Mouse (Mus musculus) limb, embryonic 14.5 days (tissue): ENCODE results near the gene Trim17. TPM values are rescaled to one million over a fixed set of nuclear protein-coding genes. Genes with fewer than 3 reads are reported as not detected.

Experiments used
- ATAC-seq: fragments of 200-750 bp; cut with Nextera tagmentation; 2 replicates; pipeline ENCODE4 v1.8.0; 2017; ENCODE audit warnings: low read depth, moderate number of reproducible peaks, moderate TSS enrichment; ENCODE audit not compliant: low FRiP score
- DNase-seq: peaks from one replicate; pipeline ENCODE4 v3.0.0-alpha.2; 2015; ENCODE audit warnings: low spot score
- H3K27ac ChIP-seq: fragments of 300-500 bp; sonication (generic); replicated peaks from 2 replicates; pipeline ENCODE4 v1.5.1; 2014; ENCODE audit warnings: low read depth, mild to moderate bottlenecking, low read length, moderate library complexity, mixed read lengths
- H3K27me3 ChIP-seq: fragments of 300-500 bp; sonication (generic); 2 replicates; pipeline ENCODE4 v1.6.1; 2014; ENCODE audit warnings: low read length, mixed read lengths; ENCODE audit not compliant: control insufficient read depth, insufficient read depth
- H3K36me3 ChIP-seq: fragments of 300-500 bp; sonication (generic); 2 replicates; pipeline ENCODE4 v1.6.1; 2014; ENCODE audit warnings: mild to moderate bottlenecking, low read length, moderate library complexity, mixed read lengths; ENCODE audit not compliant: control insufficient read depth, insufficient read depth
- H3K4me1 ChIP-seq: fragments of 300-500 bp; sonication (generic); 2 replicates; pipeline ENCODE4 v1.6.1; 2014; ENCODE audit warnings: antibody characterized with exemption, low read length, mixed read lengths; ENCODE audit not compliant: control insufficient read depth, insufficient read depth
- H3K4me2 ChIP-seq: fragments of 300-500 bp; sonication (generic); replicated peaks from 2 replicates; pipeline ENCODE4 v1.6.1; 2014; ENCODE audit warnings: low read depth, mild to moderate bottlenecking, low read length, moderate library complexity; ENCODE audit not compliant: severe bottlenecking
- H3K4me3 ChIP-seq: fragments of 300-500 bp; sonication (generic); replicated peaks from 2 replicates; pipeline ENCODE4 v1.5.1; 2014; ENCODE audit warnings: low read length
- H3K9ac ChIP-seq: fragments of 300-500 bp; sonication (generic); 2 replicates; pipeline ENCODE4 v1.6.1; 2014; ENCODE audit warnings: mild to moderate bottlenecking, low read depth, low read length, moderate library complexity; ENCODE audit not compliant: severe bottlenecking
- H3K9me3 ChIP-seq: fragments of 300-500 bp; sonication (generic); 2 replicates; pipeline ENCODE4 v1.6.1; 2016; ENCODE audit warnings: low read length; ENCODE audit not compliant: control insufficient read depth
- POLR2A ChIP-seq: fragments of 200-500 bp; IDR thresholded peaks from 2 replicates; pipeline ENCODE4 v1.8.0; 2012; ENCODE audit warnings: inconsistent platforms, mild to moderate bottlenecking, moderate library complexity, borderline replicate concordance; ENCODE audit not compliant: insufficient read depth, insufficient read length; ENCODE audit errors: extremely low read depth
- WGBS: fragments of 180-500 bp; shearing (Covaris S2); extraction: QIAGEN DNeasy Blood & Tissue Kit; methylation state at CpG from one replicate; pipeline ENCODE4 v1.1.7; 2014; 5-methylcytosine and 5-hydroxymethylcytosine counted together
- polyA plus RNA-seq, 2 experiments: library from polyadenylated mRNA; depleted of rRNA in 1 of 2; stranded (reverse) in 1 of 2; unstranded in 1 of 2; fragments of >200 nt; fragmentation: Nextera tagmentation in 1 of 2; extraction: Ambion mirVana in 1 of 2; gene quantifications; 2 replicates each; pipeline versions ENCODE4 v1.2.1 to v1.2.3; 2012 to 2014

Gene Trim17
- polyA plus RNA-seq, 2 experiments: 0.87 to 1.2 TPM

- Histone ChIP-seq H3K4me3 (peak overlapping the region; percentile 99), H3K4me1 (peaks cover 15% of the 10 kb centered on the region), H3K27ac (peak overlapping the region; percentile 77), H3K27me3 (no peaks in the 10 kb centered on the region), H3K9ac (peak overlapping the region; percentile 89), H3K36me3 (peaks cover 16% of the 10 kb centered on the region; the same call in 1 of the 2 replicates), H3K4me2 (peak overlapping the region; percentile 95), H3K9me3 (no peaks in the 10 kb centered on the region)
- ATAC-seq: no peak
- 1% methylated on average over 21 of the region's 21 CpGs for WGBS
- no peak for DNase-seq
- TF ChIP-seq POLR2A: no peak
These were observed 23.1 kb downstream of the Trim17 start for GRCm38 (mm10) chr11:58977607-58978026.

- peak within 1 kb of the TSS; percentile 95 for H3K4me2 ChIP-seq
- peaks cover 15% of the 10 kb centered on the region for H3K4me1 ChIP-seq
- no peak for TF ChIP-seq POLR2A
- peak within 1 kb of the TSS; percentile 89 for H3K9ac ChIP-seq
- H3K27me3 ChIP-seq: no peaks in the 10 kb centered on the region
- peak within 1 kb of the TSS; percentile 77 for H3K27ac ChIP-seq
- H3K4me3 ChIP-seq: peak within 1 kb of the TSS; percentile 99
- WGBS: under 1% methylated on average over 49 of the region's 64 CpGs
- ATAC-seq (peak; percentile 67), DNase-seq (peak; percentile 76)
- peaks cover 21% of the 10 kb centered on the region for H3K36me3 ChIP-seq
- H3K9me3 ChIP-seq: no peaks in the 10 kb centered on the region
These were observed 23.7 kb downstream of the Trim17 start, which contains the start of gene Trim11 for GRCm38 (mm10) chr11:58978027-58978705. TSS of gene Trim11 (plus strand) at chr11:58978093.

GRCm38 (mm10) chr11:58978706-58979030 lies 24.2 kb downstream of the Trim17 start:
- Histone ChIP-seq H3K27ac (no peak overlapping the region), H3K27me3 (no peaks in the 10 kb centered on the region), H3K36me3 (peaks cover 23% of the 10 kb centered on the region), H3K4me2 (peak overlapping the region; percentile 95), H3K4me3 (peak overlapping the region; percentile 99), H3K9ac (peak overlapping the region; percentile 89), H3K4me1 (peaks cover 15% of the 10 kb centered on the region), H3K9me3 (no peaks in the 10 kb centered on the region)
- ATAC-seq (no peak), DNase-seq (no peak)
- WGBS: 5% methylated on average over 5 of the region's 5 CpGs
- TF ChIP-seq POLR2A: no peak

- ATAC-seq: no peak
- 72% methylated on average over 3 of the region's 3 CpGs for WGBS
- H3K36me3 ChIP-seq: peaks cover 28% of the 10 kb centered on the region
These were observed 24.7 kb downstream of the Trim17 start for GRCm38 (mm10) chr11:58979183-58979582.

GRCm38 (mm10) chr11:58979661-58980060 lies 25.2 kb downstream of the Trim17 start:
- Histone ChIP-seq H3K27me3 (no peaks in the 10 kb centered on the region), H3K36me3 (peaks cover 32% of the 10 kb centered on the region), H3K4me1 (peaks cover 15% of the 10 kb centered on the region), H3K9me3 (no peaks in the 10 kb centered on the region), H3K4me2 (peak overlapping the region; percentile 95), H3K4me3 (peak overlapping the region; percentile 99), H3K9ac (peak overlapping the region; percentile 89), H3K27ac (no peak overlapping the region)
- ATAC-seq (no peak), DNase-seq (no peak)
- 68% methylated on average over 7 of the region's 7 CpGs for WGBS
- TF ChIP-seq POLR2A: no peak

More at GRCm38 (mm10) chr11:58979183-58979582, 24.7 kb downstream of the Trim17 start:
- no peak for TF ChIP-seq POLR2A
- Histone ChIP-seq H3K4me3 (peak overlapping the region; percentile 99), H3K9me3 (no peaks in the 10 kb centered on the region), H3K9ac (peak overlapping the region; percentile 89), H3K4me1 (peaks cover 15% of the 10 kb centered on the region), H3K27me3 (no peaks in the 10 kb centered on the region), H3K4me2 (peak overlapping the region; percentile 95), H3K27ac (no peak overlapping the region)
- no peak for DNase-seq
